Mouse (Mus musculus) kidney, postnatal 10 days (tissue): ENCODE measurements around the gene Pacrg.

Source experiments
- DNase-seq: peaks from one replicate; pipeline ENCODE4 v3.0.0; 2021; ENCODE audit warnings: mixed read lengths

Gene Pacrg

GRCm38 (mm10) chr17:10402064-10402640 lies 438.0 kb downstream of the Pacrg start:
- no peak for DNase-seq

GRCm38 (mm10) chr17:10401529-10401928 lies 438.6 kb downstream of the Pacrg start:
- no peak for DNase-seq

GRCm38 (mm10) chr17:10399706-10400105 lies 440.4 kb downstream of the Pacrg start:
- no peak for DNase-seq

GRCm38 (mm10) chr17:10398871-10399270 lies 441.2 kb downstream of the Pacrg start:
- DNase-seq = no peak

GRCm38 (mm10) chr17:10397924-10398627 lies 442.0 kb downstream of the Pacrg start:
- no peak for DNase-seq

GRCm38 (mm10) chr17:10397336-10397735 lies 442.8 kb downstream of the Pacrg start:
- no peak for DNase-seq

GRCm38 (mm10) chr17:10396863-10397262 lies 443.2 kb downstream of the Pacrg start:
- DNase-seq = no peak

GRCm38 (mm10) chr17:10394855-10395254 lies 445.3 kb downstream of the Pacrg start:
- DNase-seq = no peak

GRCm38 (mm10) chr17:10393766-10394165 lies 446.3 kb downstream of the Pacrg start:
- DNase-seq = no peak

- no peak for DNase-seq
These were observed 447.6 kb downstream of the Pacrg start for GRCm38 (mm10) chr17:10392342-10393034.

- peak; percentile 68 for DNase-seq
These were observed 449.6 kb downstream of the Pacrg start for GRCm38 (mm10) chr17:10390232-10391172.

GRCm38 (mm10) chr17:10389740-10390139 lies 450.4 kb downstream of the Pacrg start:
- no peak for DNase-seq

GRCm38 (mm10) chr17:10386548-10386947 lies 453.6 kb downstream of the Pacrg start:
- no peak for DNase-seq

GRCm38 (mm10) chr17:10383406-10383805 lies 456.7 kb downstream of the Pacrg start:
- no peak for DNase-seq

- DNase-seq = no peak
These were observed 461.5 kb downstream of the Pacrg start for GRCm38 (mm10) chr17:10378467-10379175.

- DNase-seq = no peak
These were observed 462.5 kb downstream of the Pacrg start for GRCm38 (mm10) chr17:10377606-10378005.

GRCm38 (mm10) chr17:10374316-10374715 lies 465.8 kb downstream of the Pacrg start:
- no peak for DNase-seq

- DNase-seq = no peak
These were observed 466.4 kb downstream of the Pacrg start for GRCm38 (mm10) chr17:10373727-10374126.

GRCm38 (mm10) chr17:10372001-10372785 lies 467.9 kb downstream of the Pacrg start:
- peak; percentile 35 for DNase-seq

GRCm38 (mm10) chr17:10371472-10371871 lies 468.6 kb downstream of the Pacrg start:
- DNase-seq = no peak

GRCm38 (mm10) chr17:10370660-10371130 lies 469.4 kb downstream of the Pacrg start:
- DNase-seq = no peak
